Mouse (Mus musculus): ENCODE measurements at regions not wholly inside any gene's neighbourhood (a gene's known extent, or its start where the extent isn't known, plus 50 kb on each side); places are given as distances from the start of the nearest gene placed in this dataset.

GRCm38 (mm10) chr2:9688176-9688575, 192.9 kb upstream of the 4930412O13Rik start:
- no peak for DNase-seq (ENCODE audit: low read depth)

DNA sequence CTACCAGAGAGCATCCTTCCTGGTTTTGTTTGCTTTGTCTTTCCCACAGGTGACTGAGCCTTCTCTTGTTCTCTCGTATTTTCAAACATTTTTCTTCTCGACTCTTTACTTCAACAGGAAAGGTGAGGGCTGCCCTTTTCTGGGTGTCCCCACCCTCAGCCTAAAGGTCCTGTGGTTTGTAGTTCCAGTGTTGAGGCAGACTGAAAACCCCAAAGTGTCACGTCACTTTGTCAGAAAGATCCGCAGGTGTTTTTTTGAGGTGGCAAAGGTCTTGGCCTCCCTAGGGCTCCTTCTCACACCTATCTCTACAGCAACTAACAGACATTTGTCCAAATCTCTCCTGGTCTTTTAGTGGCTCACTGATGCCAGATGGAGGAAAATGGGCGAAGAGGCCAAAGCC, 191.5 kb upstream of the 4930412O13Rik start:
- no peak for DNase-seq (ENCODE audit: low read depth)

GRCm38 (mm10) chr2:9691506-9691905, 189.5 kb upstream of the 4930412O13Rik start:
- no peak for DNase-seq (ENCODE audit: low read depth)

DNA sequence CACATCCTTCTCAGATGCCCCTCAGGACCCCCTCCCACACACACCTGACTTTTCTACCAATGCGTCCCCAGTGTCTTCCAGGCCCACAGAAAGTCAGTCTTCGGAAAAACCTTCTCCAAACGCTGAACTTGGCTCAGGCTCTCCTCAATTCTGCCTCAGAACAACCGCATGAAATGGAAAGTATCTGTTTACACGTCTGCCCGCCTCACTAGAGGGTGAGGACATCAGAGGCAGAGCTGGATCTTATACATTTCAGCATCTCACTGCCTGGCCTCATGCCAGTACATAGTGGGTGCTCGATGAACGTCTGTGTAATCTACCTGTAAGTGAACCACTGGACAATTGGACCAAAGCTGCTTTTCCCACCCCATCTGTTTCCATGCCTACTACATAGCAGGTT, 189.1 kb upstream of the 4930412O13Rik start:
- no peak for DNase-seq (ENCODE audit: low read depth)

GRCm38 (mm10) chr2:9693351-9693750, 187.7 kb upstream of the 4930412O13Rik start:
- DNase-seq (ENCODE audit: low read depth) = no peak

DNA sequence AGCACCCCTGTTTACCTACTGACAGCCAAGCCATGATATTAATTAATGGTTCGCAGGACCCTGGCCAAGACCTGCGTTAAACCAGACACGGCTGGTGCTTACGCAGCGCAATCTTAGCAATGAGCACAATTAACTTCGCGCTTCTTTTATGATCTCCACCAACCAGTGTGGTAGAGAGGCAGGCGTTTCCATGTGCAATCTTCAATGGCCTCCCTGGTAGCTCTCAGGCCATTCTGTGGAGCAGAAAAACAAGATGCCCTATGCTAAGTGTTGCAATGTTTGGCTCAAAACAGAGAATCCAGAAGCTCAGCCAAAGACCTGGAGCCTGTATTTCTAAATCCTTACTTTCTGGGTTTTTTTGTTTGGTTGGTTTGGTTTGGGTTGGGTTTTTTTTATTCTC, 186.9 kb upstream of the 4930412O13Rik start:
- DNase-seq (ENCODE audit: low read depth) = peak; percentile 64

GRCm38 (mm10) chr2:9697591-9698345, 183.3 kb upstream of the 4930412O13Rik start:
- DNase-seq (ENCODE audit: low read depth) = no peak

- no peak for DNase-seq (ENCODE audit: low read depth)
Measured at GRCm38 (mm10) chr2:9704266-9704665, 176.8 kb upstream of the 4930412O13Rik start.

- DNase-seq (ENCODE audit: low read depth) = no peak
Measured at GRCm38 (mm10) chr2:9709466-9709865, 171.6 kb upstream of the 4930412O13Rik start.

DNA sequence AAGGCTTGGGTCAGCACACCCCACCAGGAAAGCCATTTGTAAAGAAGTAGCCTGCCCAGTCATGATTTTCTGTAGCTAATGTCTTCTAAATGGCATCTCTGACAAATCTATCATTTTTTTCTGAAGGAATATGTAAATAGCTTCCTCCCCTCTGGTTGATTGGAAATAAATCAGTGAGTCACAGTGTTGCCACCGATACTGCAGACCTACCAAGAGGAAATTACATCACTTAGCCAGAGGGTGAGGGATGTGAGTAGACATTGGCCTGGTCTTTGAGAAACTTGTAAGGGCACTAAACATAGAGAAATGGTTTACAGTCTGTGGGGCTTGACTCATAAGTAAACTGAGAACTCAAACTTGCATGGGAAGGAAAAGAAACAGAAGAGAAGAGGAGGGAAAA, 163.1 kb upstream of the 4930412O13Rik start:
- DNase-seq (ENCODE audit: low read depth) = no peak

- DNase-seq (ENCODE audit: low read depth) = no peak
Measured at GRCm38 (mm10) chr2:9733243-9733642, 147.8 kb upstream of the 4930412O13Rik start.

DNA sequence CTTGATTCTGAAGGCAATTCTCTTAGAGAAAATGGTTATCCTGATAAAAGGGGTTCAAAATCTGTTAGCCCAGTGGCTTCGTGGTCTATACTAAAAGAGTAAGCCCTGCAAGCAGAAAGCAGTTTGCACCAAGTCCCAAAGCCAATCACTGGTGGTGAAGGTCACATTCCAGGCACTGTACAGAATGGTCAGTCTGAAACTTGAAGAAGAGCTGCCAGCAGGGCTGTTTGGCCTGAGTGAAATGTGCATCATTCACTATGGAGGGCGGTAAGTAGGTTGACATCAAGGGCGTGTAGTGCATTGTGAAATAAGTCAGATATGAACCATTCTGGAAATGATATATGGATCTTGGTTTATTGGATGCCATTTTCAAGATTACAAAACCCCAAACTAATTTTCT, 136.9 kb upstream of the 4930412O13Rik start:
- DNase-seq (ENCODE audit: low read depth) = no peak

DNA sequence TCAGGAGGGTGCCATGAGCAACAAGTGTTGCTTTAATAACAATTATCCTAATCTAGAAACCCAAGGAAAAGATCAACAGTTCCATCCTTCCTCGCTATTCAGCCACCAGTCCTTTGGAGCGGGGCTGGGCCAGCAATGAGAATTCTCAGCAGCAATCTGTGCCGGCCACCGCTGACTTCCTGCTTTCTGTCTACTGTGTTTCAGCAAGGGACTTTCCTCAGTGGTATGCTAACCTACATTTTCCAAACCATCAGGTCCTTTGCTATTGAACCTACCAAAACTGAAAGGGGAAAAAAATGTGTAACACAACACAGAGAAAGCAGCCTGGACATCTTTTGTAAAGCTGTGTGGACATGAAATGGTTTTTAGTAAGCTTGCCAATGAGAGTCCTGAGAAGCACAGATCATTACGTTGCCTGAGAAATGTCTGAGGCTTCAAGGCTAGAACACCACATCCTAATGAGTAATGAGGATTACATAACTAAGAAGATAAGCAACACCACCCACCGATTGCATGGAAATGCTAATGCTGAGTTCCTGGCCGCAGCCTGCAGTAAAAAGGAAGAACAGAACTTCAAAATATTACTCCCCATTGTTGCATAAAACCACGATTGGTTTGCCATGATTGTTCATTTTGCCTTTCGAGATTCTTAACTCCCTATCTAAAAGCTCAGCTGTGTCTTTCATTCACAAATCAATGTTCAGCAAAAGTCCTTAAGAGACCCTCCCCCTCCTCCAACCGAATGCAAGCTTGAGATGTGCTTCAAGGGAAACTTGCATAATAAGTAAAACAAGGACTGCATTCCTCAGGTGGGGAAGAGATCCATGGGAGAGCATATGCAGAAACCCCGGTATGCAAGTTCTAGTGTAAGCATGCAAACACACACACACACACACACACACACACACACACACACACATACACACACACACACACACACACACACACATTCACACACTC, 130.9 kb upstream of the 4930412O13Rik start:
- peak; percentile 33 for DNase-seq (ENCODE audit: low read depth)

DNA sequence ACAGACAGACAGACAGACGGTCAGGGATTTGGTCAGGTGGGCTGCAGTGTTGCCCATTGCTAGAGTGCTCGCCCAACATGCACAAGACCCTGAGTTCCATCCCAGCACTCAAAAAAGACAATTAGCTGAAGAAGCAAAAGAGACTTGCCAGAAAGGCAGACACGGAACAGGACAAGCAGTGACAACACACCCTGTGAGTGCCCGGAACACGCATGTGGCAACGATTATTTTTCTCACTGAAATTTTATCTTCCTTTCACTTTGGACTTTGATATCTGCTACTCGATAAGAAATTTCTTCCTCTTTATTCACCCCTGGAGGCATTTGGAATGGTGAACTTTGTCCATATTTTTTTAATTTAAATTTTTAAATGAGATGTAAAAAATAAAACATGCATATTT, 127.4 kb upstream of the 4930412O13Rik start:
- no peak for DNase-seq (ENCODE audit: low read depth)

DNA sequence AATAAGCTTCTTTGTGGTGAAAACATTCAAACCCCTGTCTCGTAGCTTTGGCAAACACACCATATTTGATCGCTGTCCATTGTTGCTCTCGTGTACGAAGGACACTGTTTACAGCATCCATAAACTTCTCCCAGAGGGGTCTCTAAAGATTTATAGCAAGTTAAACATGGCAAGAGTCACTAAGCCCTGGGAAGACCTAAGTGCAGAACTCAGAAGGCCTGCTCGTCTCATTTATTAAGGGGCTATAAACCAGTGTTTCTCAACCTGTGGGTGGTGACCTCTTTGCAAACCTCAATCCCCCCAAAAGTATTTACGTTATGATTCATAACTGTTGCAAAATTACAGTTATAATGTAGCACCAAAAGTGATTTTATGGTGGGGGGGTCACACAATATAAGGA, 126.9 kb upstream of the 4930412O13Rik start:
- no peak for DNase-seq (ENCODE audit: low read depth)

DNA sequence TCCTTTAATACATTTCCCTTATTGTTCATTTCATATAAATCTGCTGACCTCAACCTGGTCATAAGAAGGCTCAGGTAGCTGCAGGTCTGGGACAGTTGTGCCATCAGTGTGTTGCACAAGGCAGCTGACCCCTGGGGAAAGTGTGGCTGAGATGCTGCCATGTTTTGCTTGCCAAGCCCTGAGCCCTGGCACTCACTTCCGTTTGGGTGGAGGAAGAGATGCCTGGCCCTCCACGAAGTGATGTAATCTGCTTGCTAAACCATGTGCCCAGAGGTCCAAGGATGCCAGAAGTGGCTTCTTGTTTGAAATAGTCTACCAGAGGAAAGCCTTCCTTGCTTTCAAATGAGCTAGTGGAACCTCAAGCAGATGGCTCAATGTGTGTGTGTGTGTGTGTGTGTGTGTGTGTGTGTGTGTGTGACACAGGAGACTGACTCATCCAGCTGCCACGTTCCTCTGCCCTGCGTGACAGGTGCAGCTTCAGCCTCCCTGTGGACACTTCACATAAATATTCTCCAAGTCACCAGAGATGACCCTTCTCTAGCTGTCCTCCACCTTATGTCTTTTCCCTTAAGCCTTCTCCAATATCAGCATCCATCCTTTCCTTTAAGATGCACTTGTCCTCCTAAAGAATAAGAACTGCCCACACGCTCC, 123.2 kb upstream of the 4930412O13Rik start:
- peak; percentile 63 for DNase-seq (ENCODE audit: low read depth)

DNA sequence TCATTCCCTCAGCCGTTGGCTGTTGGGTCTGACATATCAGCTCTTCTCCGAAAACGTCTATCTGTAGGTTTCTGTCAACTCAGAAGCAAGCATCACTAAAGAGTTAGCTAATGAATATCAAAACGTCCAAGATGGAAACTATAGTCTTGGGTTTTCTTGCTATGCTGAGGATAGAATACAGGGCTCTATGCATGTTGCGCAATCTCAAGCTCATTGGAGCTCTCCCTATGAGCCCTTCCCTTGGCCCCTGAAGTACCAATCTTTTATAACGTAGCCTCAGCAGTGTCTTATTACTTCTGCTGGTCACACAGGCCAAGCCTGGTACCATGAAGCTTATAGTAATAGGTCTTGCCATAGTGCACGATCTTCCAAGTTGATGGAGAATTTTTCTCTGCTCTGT, 122.1 kb upstream of the 4930412O13Rik start:
- no peak for DNase-seq (ENCODE audit: low read depth)

GRCm38 (mm10) chr2:9759389-9760104, 121.5 kb upstream of the 4930412O13Rik start:
- DNase-seq (ENCODE audit: low read depth) = no peak

GRCm38 (mm10) chr2:9780159-9780558, 100.9 kb upstream of the 4930412O13Rik start:
- no peak for DNase-seq (ENCODE audit: low read depth)

- DNase-seq (ENCODE audit: low read depth) = no peak
Measured at GRCm38 (mm10) chr2:9782698-9783097, 98.4 kb upstream of the 4930412O13Rik start.

- no peak for DNase-seq (ENCODE audit: low read depth)
Measured at GRCm38 (mm10) chr2:9791970-9792369, 89.1 kb upstream of the 4930412O13Rik start.

DNA sequence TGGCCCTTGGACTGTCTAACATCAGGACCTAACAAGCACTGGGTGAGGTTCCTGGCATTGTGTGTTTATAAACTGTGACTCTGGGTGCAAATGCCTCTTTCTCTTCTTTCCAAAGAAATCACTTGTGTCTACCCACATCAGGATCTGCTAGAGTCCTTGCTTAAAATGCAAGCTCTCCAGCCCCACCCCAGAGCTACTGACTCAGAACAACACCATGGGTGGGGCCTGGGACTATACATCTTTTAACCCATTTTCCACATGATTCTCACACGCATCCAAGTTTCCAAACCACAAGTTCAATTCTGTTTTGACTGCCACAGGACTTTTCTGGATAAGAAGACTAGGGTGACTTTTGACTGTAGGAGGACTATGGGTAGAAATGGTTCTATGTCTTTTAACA, 88.7 kb upstream of the 4930412O13Rik start:
- DNase-seq (ENCODE audit: low read depth) = no peak

All from gonadal fat pad, adult 2 months (tissue).